ENCODE assay signal across 20 mouse cellular contexts in genomic region chr3:68187471-68187870, GRCm38 (mm10).
DNase-seq lines count a peak whose midpoint lies in the region; ATAC-seq and TF ChIP-seq lines count a peak whose summit lies in the region.
"Had no signal": no experiment of that assay in that cellular context is flagged by ENCODE, and none has a peak within 500 bp of the region (broad histone marks: within the 10 kb centered on the region; RNA-seq: fewer than 3 reads in every experiment).

No protein-coding gene starts in this region.

- no peak for ATAC-seq in lung, postnatal 0 days
- no peak for ATAC-seq in hindbrain, embryonic 14.5 days (ENCODE audit: low FRiP score)
- ATAC-seq: forebrain, embryonic 15.5 days had no signal

- no peaks in the 10 kb centered on the region for H3K27me3 ChIP-seq in heart, embryonic 10.5 days (ENCODE audit: insufficient read depth, poor library complexity, severe bottlenecking)
- no peaks in the 10 kb centered on the region for H3K27me3 ChIP-seq in lung, postnatal 0 days (replicated peaks; ENCODE audit: insufficient read depth, low read length)
- H3K27me3 ChIP-seq in hindbrain, embryonic 14.5 days (ENCODE audit: control insufficient read depth, insufficient read depth, low read length) = no peaks in the 10 kb centered on the region
- H3K27me3 ChIP-seq: forebrain, embryonic 15.5 days; heart, embryonic 13.5 days; limb, embryonic 12.5 days; liver, embryonic 13.5 days had no signal

- no peak overlapping the region for H3K27ac ChIP-seq in heart, embryonic 10.5 days
- H3K27ac ChIP-seq in lung, postnatal 0 days (ENCODE audit: low read length) = no peak overlapping the region
- no peak overlapping the region for H3K27ac ChIP-seq in hindbrain, embryonic 14.5 days
- H3K27ac ChIP-seq: forebrain, embryonic 15.5 days; heart, embryonic 13.5 days; layer of hippocampus, adult 2 months; limb, embryonic 12.5 days; liver, embryonic 13.5 days; midbrain, embryonic 10.5 days; stomach, postnatal 0 days had no signal

- TF ChIP-seq CTCF in lung, postnatal 0 days (IDR thresholded peaks at IDR 0.05) = no peak

- no peaks in the 10 kb centered on the region for H3K36me3 ChIP-seq in heart, embryonic 10.5 days
- H3K36me3 ChIP-seq in lung, postnatal 0 days (ENCODE audit: insufficient read depth, low read length) = no peaks in the 10 kb centered on the region
- no peaks in the 10 kb centered on the region for H3K36me3 ChIP-seq in hindbrain, embryonic 14.5 days (replicated peaks; ENCODE audit: control insufficient read depth, insufficient read depth)
- H3K36me3 ChIP-seq: forebrain, embryonic 15.5 days; heart, embryonic 13.5 days; limb, embryonic 12.5 days; liver, embryonic 13.5 days; midbrain, embryonic 10.5 days had no signal

- no peak overlapping the region for H3K4me2 ChIP-seq in lung, postnatal 0 days (replicated peaks; ENCODE audit: low read depth, low read length)
- H3K4me2 ChIP-seq in hindbrain, embryonic 14.5 days (replicated peaks) = no peak overlapping the region
- H3K4me2 ChIP-seq: forebrain, embryonic 15.5 days; heart, embryonic 13.5 days; limb, embryonic 12.5 days; liver, embryonic 13.5 days had no signal

- H3K9ac ChIP-seq in lung, postnatal 0 days (replicated peaks; ENCODE audit: low read depth) = no peak overlapping the region
- no peak overlapping the region for H3K9ac ChIP-seq in hindbrain, embryonic 14.5 days
- H3K9ac ChIP-seq: forebrain, embryonic 15.5 days; heart, embryonic 13.5 days; limb, embryonic 12.5 days; liver, embryonic 13.5 days had no signal

- 59% methylated on average over 8 of the region's 8 CpGs for WGBS in heart, embryonic 10.5 days
- WGBS in lung, postnatal 0 days = 62% methylated on average over 8 of the region's 8 CpGs
- 69% methylated on average over 8 of the region's 8 CpGs for WGBS in hindbrain, embryonic 14.5 days

- peak; percentile 86 for DNase-seq in heart, adult 11 months
- no peak for DNase-seq in heart, embryonic 10.5 days (ENCODE audit: low spot score)
- peak; percentile 1 for DNase-seq in lung, postnatal 10 days
- DNase-seq in lung, postnatal 0 days (ENCODE audit: low spot score) = no peak
- peak; percentile 14 for DNase-seq in ZHBTc4 (ENCODE audit: low read depth, low spot score)
- no peak for DNase-seq in spleen, postnatal 4 days (ENCODE audit: low spot score in 2 of 2)
- no peak for DNase-seq in hindbrain, embryonic 14.5 days (ENCODE audit: low spot score)
- DNase-seq: adrenal gland, adult 8-10 months; cerebellum, adult 8-10 months; heart, postnatal 36 days; kidney, adult 18-20 months; liver, embryonic 13.5 days; right cerebral cortex, postnatal 25 days; thymus, postnatal 36 days had no signal

- no peaks in the 10 kb centered on the region for H3K4me1 ChIP-seq in heart, embryonic 10.5 days
- no peaks in the 10 kb centered on the region for H3K4me1 ChIP-seq in lung, postnatal 0 days (ENCODE audit: insufficient read depth, low read depth, low read length)
- H3K4me1 ChIP-seq in hindbrain, embryonic 14.5 days (replicated peaks; ENCODE audit: control insufficient read depth, insufficient read depth, low read length) = no peaks in the 10 kb centered on the region
- H3K4me1 ChIP-seq: heart, embryonic 13.5 days; limb, embryonic 12.5 days; liver, embryonic 13.5 days; midbrain, embryonic 10.5 days had no signal

- no peaks in the 10 kb centered on the region for H3K9me3 ChIP-seq in heart, embryonic 10.5 days
- H3K9me3 ChIP-seq in lung, postnatal 0 days (ENCODE audit: low read length) = no peaks in the 10 kb centered on the region
- H3K9me3 ChIP-seq in hindbrain, embryonic 14.5 days (ENCODE audit: control insufficient read depth, low read length) = no peaks in the 10 kb centered on the region
- H3K9me3 ChIP-seq: forebrain, embryonic 15.5 days; heart, embryonic 13.5 days; limb, embryonic 12.5 days; liver, embryonic 13.5 days; midbrain, embryonic 10.5 days had no signal

- no peak overlapping the region for H3K4me3 ChIP-seq in heart, embryonic 10.5 days
- H3K4me3 ChIP-seq in lung, postnatal 0 days (ENCODE audit: low read depth, low read length) = no peak overlapping the region
- H3K4me3 ChIP-seq in hindbrain, embryonic 14.5 days (replicated peaks; ENCODE audit: low read length) = no peak overlapping the region
- H3K4me3 ChIP-seq: forebrain, embryonic 15.5 days; heart, embryonic 13.5 days; layer of hippocampus, adult 2 months; limb, embryonic 12.5 days; liver, embryonic 13.5 days; midbrain, embryonic 10.5 days had no signal

- no peak for TF ChIP-seq EP300 in lung, postnatal 0 days (IDR thresholded peaks at IDR 0.05)

Comparison
In these comparisons a context has a peak if more than half of its experiments do, and no peak if none do; other contexts are left out.
1. DNase-seq: peak in heart, adult 11 months (single experiment), lung, postnatal 10 days (single experiment) and ZHBTc4 (single experiment); none in heart, embryonic 10.5 days (single experiment), lung, postnatal 0 days (single experiment), spleen, postnatal 4 days (0 of 2) and hindbrain, embryonic 14.5 days (single experiment).